Mouse (Mus musculus): ENCODE data around the gene Stx8. TPM values are rescaled to one million over a fixed set of nuclear protein-coding genes. Genes with fewer than 3 reads are reported as not detected.

Stx8 gene
- total and polyA plus RNA-seq, 3 experiments: 29.5 to 152 (median 30.9) TPM

GRCm38 (mm10) chr11:67920226-67920960, 45.6 kb upstream of the Stx8 start:
- H3K27me3 ChIP-seq (ENCODE audit: control insufficient read depth in 1 of 2, insufficient read depth in 2 of 2, low read length in 2 of 2): no peaks in the 10 kb centered on the region
- no peaks in the 10 kb centered on the region for H3K79me2 ChIP-seq (ENCODE audit: control insufficient read depth, insufficient read depth, low read length, poor library complexity)
- TF ChIP-seq NRF1 (IDR thresholded peaks at IDR 0.05; ENCODE audit: insufficient read depth, low read depth, low read length, poor library complexity, severe bottlenecking) (no peak), USF2 (IDR thresholded peaks at IDR 0.05; ENCODE audit: borderline replicate concordance in 1 of 2, insufficient read depth in 1 of 2, low read depth in 1 of 2, low read length in 2 of 2) (no peak), ZKSCAN1 (IDR thresholded peaks at IDR 0.05; ENCODE audit: low read depth, low read length) (no peak), JUND (IDR thresholded peaks at IDR 0.05; ENCODE audit: low read depth, low read length) (no peak), HCFC1 (IDR thresholded peaks at IDR 0.05; ENCODE audit: low read depth, low read length) (no peak), RCOR1 (IDR thresholded peaks at IDR 0.05; ENCODE audit: low read depth, low read length) (no peak), TCF12 (IDR thresholded peaks at IDR 0.05; ENCODE audit: low read depth, low read length) (no peak), MYC (IDR thresholded peaks at IDR 0.05; ENCODE audit: low read depth, low read length) (no peak), NELFE (IDR thresholded peaks at IDR 0.05; ENCODE audit: low read depth, low read length) (no peak), ZNF384 (IDR thresholded peaks at IDR 0.05; ENCODE audit: low read depth, low read length) (no peak), GATA1 (IDR thresholded peaks at IDR 0.05; ENCODE audit: low read depth, low read length) (no peak), GABPA (IDR thresholded peaks at IDR 0.05; ENCODE audit: low read depth, low read length) (no peak), MYB (IDR thresholded peaks at IDR 0.05; ENCODE audit: low read depth, low read length) (no peak), MAZ (IDR thresholded peaks at IDR 0.05; ENCODE audit: low read depth, low read length) (no peak)
- H3K4me1 ChIP-seq (ENCODE audit: control insufficient read depth in 1 of 2, insufficient read depth in 2 of 2, low read length in 2 of 2): no peaks in the 10 kb centered on the region
- DNase-seq (ENCODE audit: low read depth, low spot score): no peak
- H3K9me3 ChIP-seq (replicated peaks; ENCODE audit: insufficient read depth, low read length): no peaks in the 10 kb centered on the region
- H3K4me3 ChIP-seq (ENCODE audit: control insufficient read depth in 1 of 2, insufficient read depth in 1 of 2, low read depth in 2 of 2, low read length in 2 of 2): no peak overlapping the region
- H3K9ac ChIP-seq (ENCODE audit: control insufficient read depth, low read depth, low read length, poor library complexity, severe bottlenecking): no peak overlapping the region
- no peak overlapping the region for H3K27ac ChIP-seq (ENCODE audit: control insufficient read depth, low read depth, low read length)
- no peaks in the 10 kb centered on the region for H3K36me3 ChIP-seq (ENCODE audit: control insufficient read depth in 1 of 2, insufficient read depth in 2 of 2, low read length in 2 of 2)

- Histone ChIP-seq H3K36me3 (ENCODE audit: control insufficient read depth in 1 of 2, insufficient read depth in 2 of 2, low read length in 2 of 2) (no peaks in the 10 kb centered on the region), H3K4me1 (ENCODE audit: control insufficient read depth in 1 of 2, insufficient read depth in 2 of 2, low read length in 2 of 2) (no peaks in the 10 kb centered on the region), H3K79me2 (ENCODE audit: control insufficient read depth, insufficient read depth, low read length, poor library complexity) (no peaks in the 10 kb centered on the region), H3K9me3 (replicated peaks; ENCODE audit: insufficient read depth, low read length) (no peaks in the 10 kb centered on the region), H3K27me3 (ENCODE audit: control insufficient read depth in 1 of 2, insufficient read depth in 2 of 2, low read length in 2 of 2) (no peaks in the 10 kb centered on the region), H3K9ac (ENCODE audit: control insufficient read depth, low read depth, low read length, poor library complexity, severe bottlenecking) (no peak overlapping the region), H3K4me3 (ENCODE audit: control insufficient read depth in 1 of 2, insufficient read depth in 1 of 2, low read depth in 2 of 2, low read length in 2 of 2) (no peak overlapping the region), H3K27ac (ENCODE audit: control insufficient read depth, low read depth, low read length) (no peak overlapping the region)
- DNase-seq (ENCODE audit: low read depth, low spot score): no peak
- no peak for TF ChIP-seq USF1 (IDR thresholded peaks at IDR 0.05; ENCODE audit: low read depth, low read length)
- TF ChIP-seq HCFC1 (IDR thresholded peaks at IDR 0.05; ENCODE audit: low read depth, low read length): no peak
- no peak for TF ChIP-seq POLR2AphosphoS5 (IDR thresholded peaks at IDR 0.05; ENCODE audit: borderline replicate concordance, low read depth, low read length)
- TF ChIP-seq TCF12 (IDR thresholded peaks at IDR 0.05; ENCODE audit: low read depth, low read length): no peak
- TF ChIP-seq JUND (IDR thresholded peaks at IDR 0.05; ENCODE audit: low read depth, low read length): no peak
- TF ChIP-seq RCOR1 (IDR thresholded peaks at IDR 0.05; ENCODE audit: low read depth, low read length): no peak
- TF ChIP-seq MXI1 (IDR thresholded peaks at IDR 0.05; ENCODE audit: low read depth, low read length): no peak
- TF ChIP-seq ZC3H11A (IDR thresholded peaks at IDR 0.05; ENCODE audit: low read depth, low read length): no peak
- TF ChIP-seq MAX (IDR thresholded peaks at IDR 0.05; ENCODE audit: low read length): no peak
- no peak for TF ChIP-seq BHLHE40 (IDR thresholded peaks at IDR 0.05; ENCODE audit: borderline replicate concordance, low read depth, low read length)
- no peak for TF ChIP-seq POLR2A (IDR thresholded peaks at IDR 0.05; ENCODE audit: control insufficient read depth in 1 of 2, insufficient read depth in 1 of 2, low read depth in 1 of 2, low read length in 2 of 2, poor library complexity in 1 of 2)
- TF ChIP-seq POLR2AphosphoS2 (IDR thresholded peaks at IDR 0.05; ENCODE audit: low read length): no peak
- no peak for TF ChIP-seq NELFE (IDR thresholded peaks at IDR 0.05; ENCODE audit: low read depth, low read length)
These were observed 44.7 kb upstream of the Stx8 start for GRCm38 (mm10) chr11:67921091-67921826.
